Mouse (Mus musculus) cerebellum, adult 9-10 months (tissue): Measurements from ENCODE around the gene Mafg.
"Not testable (repeated sequence)": the region's sequence is repeated elsewhere in the genome, so short reads cannot be mapped to it uniquely, and the experiment has no call there.

Experiments used
- DNase-seq: peaks from one replicate; pipeline ENCODE4 v3.0.0; 2022

Gene Mafg

GRCm38 (mm10) chr11:120583937-120584336 is 49.5 kb downstream of the Mafg start:
- DNase-seq, result no peak

- not testable (repeated sequence) for DNase-seq
These were observed 50.5 kb downstream of the Mafg start for GRCm38 (mm10) chr11:120582982-120583293.

GRCm38 (mm10) chr11:120582268-120582981 is 51.0 kb downstream of the Mafg start:
- peak; percentile 71 for DNase-seq

GRCm38 (mm10) chr11:120581490-120582267 is 51.7 kb downstream of the Mafg start, which contains the start of gene Arhgdia:
TSS of gene Arhgdia (minus strand) at chr11:120581624.
- peak; percentile 86 for DNase-seq

GRCm38 (mm10) chr11:120580871-120581331 is 52.5 kb downstream of the Mafg start:
- peak; percentile 54 for DNase-seq

GRCm38 (mm10) chr11:120580190-120580589 is 53.2 kb downstream of the Mafg start:
- DNase-seq, result peak; percentile 56

- DNase-seq, result peak; percentile 79
These were observed 53.9 kb downstream of the Mafg start for GRCm38 (mm10) chr11:120579316-120580107.

- peak; percentile 55 for DNase-seq
These were observed 54.6 kb downstream of the Mafg start for GRCm38 (mm10) chr11:120578694-120579243.

GRCm38 (mm10) chr11:120578024-120578693 is 55.2 kb downstream of the Mafg start:
- peak; percentile 52 for DNase-seq

- peak; percentile 63 for DNase-seq
These were observed 56.0 kb downstream of the Mafg start for GRCm38 (mm10) chr11:120577211-120578023.

GRCm38 (mm10) chr11:120576365-120576981 is 56.9 kb downstream of the Mafg start:
- peak; percentile 30 for DNase-seq

- DNase-seq, result peak; percentile 27
These were observed 57.5 kb downstream of the Mafg start for GRCm38 (mm10) chr11:120575940-120576339.
